ENCODE assay signal across 8 mouse cellular contexts in the genomic region with DNA sequence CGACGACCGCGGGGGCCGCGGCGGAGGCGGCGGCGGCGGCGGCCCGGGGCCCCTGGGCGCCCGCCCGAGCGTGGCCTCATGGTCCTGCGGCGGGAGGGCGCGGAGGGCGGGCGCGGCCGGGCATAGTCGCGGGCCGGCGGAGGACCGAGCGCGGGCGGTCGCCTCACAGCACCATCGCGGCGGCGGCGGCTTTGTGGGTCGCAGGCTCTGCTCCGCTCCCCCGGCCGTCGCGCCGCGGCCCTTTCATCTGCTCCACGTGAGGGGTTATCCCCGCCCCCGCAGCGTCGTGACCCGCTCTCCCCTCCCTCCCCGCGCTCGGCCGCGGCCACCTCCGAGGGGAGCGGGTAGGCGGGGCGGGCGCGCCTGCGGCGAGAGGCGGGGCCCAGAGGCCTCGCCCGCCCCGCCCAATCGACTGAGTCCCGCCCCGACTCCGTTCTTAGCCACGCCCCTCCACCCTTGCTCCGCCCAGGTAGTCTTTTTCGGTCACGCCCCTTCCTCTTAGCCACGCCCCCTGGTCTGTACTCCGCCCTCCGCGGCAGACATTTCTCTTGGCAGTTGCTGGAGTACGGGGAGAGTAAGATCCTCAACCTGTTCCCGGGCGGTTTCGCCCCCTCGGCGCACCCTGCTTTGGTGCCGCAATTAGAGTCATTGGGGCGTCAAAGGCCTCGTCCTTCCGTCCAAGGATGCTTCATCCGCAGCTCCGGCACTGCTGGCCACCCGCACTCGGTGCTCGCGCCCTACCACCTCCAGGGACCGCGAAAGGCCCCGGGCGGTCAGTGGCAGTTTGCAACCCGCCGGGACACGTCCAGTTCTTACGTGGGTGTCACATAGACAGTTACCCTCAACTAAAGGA. TPM values are rescaled to one million over a fixed set of nuclear protein-coding genes. Genes with fewer than 3 reads are reported as not detected.
DNase-seq lines count a peak whose midpoint lies in the region; ATAC-seq lines count a peak whose summit lies in the region.

A gene (minus strand): TSS at position 249 of the 853 bp plus-strand sequence.

- no peaks in the 10 kb centered on the region for H3K9me3 ChIP-seq in hindbrain, embryonic 16.5 days (ENCODE audit: control insufficient read depth, low read length)

- under 1% methylated on average over 43 of the region's 106 CpGs for WGBS in hindbrain, embryonic 16.5 days
- WGBS in macrophage (ENCODE audit: missing documents): 1% methylated on average over 80 of the region's 106 CpGs

- no peaks in the 10 kb centered on the region for H3K36me3 ChIP-seq in hindbrain, embryonic 16.5 days (ENCODE audit: control insufficient read depth, insufficient read depth, low read length)
- no peaks in the 10 kb centered on the region for H3K36me3 ChIP-seq in macrophage (ENCODE audit: inconsistent target)

- no peaks in the 10 kb centered on the region for H3K27me3 ChIP-seq in hindbrain, embryonic 16.5 days (replicated peaks; ENCODE audit: control insufficient read depth, insufficient read depth, low read length)

- H3K4me3 ChIP-seq in hindbrain, embryonic 16.5 days (ENCODE audit: low read length): peak within 1 kb of the TSS; percentile 91
- peak within 1 kb of the TSS; percentile 25 for H3K4me3 ChIP-seq in macrophage (ENCODE audit: inconsistent target)

- ATAC-seq in hindbrain, embryonic 16.5 days: peak; percentile 93

- H3K4me2 ChIP-seq in hindbrain, embryonic 16.5 days (ENCODE audit: low read length): peak within 1 kb of the TSS; percentile 94

- H3K79me2 ChIP-seq in macrophage (ENCODE audit: inconsistent target): peaks cover 4% of the 10 kb centered on the region; the same call in 1 of the 2 replicates

- H3K27ac ChIP-seq in hindbrain, embryonic 16.5 days (ENCODE audit: low read depth, low read length): peak within 1 kb of the TSS; percentile 77
- peak within 1 kb of the TSS; percentile 53 for H3K27ac ChIP-seq in macrophage

- DNase-seq in R1 (ENCODE audit: low read depth, low spot score): peak; percentile 91
- peak; percentile 91 to 97 for DNase-seq in cerebellum, postnatal 25 days
- peak; percentile 92 to 94 for DNase-seq in frontal cortex, postnatal 36 days (ENCODE audit: low spot score in 2 of 2)
- peak; percentile 91 to 97 for DNase-seq in left cerebral cortex, adult 18-20 months (ENCODE audit: low spot score in 2 of 2)
- DNase-seq in right cerebral cortex, adult 18-20 months: peak; percentile 91
- peak; percentile 92 for DNase-seq in urinary bladder, postnatal 10 days (ENCODE audit: low spot score)

- peaks cover 16% of the 10 kb centered on the region for H3K4me1 ChIP-seq in hindbrain, embryonic 16.5 days (ENCODE audit: control insufficient read depth, insufficient read depth, low read depth, low read length)

- peak within 1 kb of the TSS; percentile 83 for H3K9ac ChIP-seq in hindbrain, embryonic 16.5 days (ENCODE audit: low read depth, low read length)

RNA-seq across cellular contexts. Expression of the gene that starts here (rescaled TPM):
- 7.4 and 8.1 TPM in 2 replicates for polyA plus RNA-seq in hindbrain, embryonic 16.5 days (2015; fragmentation: Nextera tagmentation; extraction: Ambion mirVana)
- total RNA-seq in left cerebral cortex, adult 18-20 months (2021): 10 to 100 TPM; 16.7 to 17.5 TPM
- 1 to 10 TPM; 1.6 to 7.7 (median 4.2) TPM for total RNA-seq in macrophage (2018; cell fraction: chromatin; rRNA removed)
- total RNA-seq in macrophage (2018; cell fraction: cytosol; rRNA removed): 1 to 10 TPM; 1.1 to 5.6 (median 3.0) TPM
- total RNA-seq in macrophage (2018; cell fraction: nucleus; rRNA removed): 10 to 100 TPM in 1 of 26 experiments, 1 to 10 TPM in 25; 1.6 to 10.1 (median 4.9) TPM
- 1.6 to 2.9 TPM (median 2.1 TPM) in 3 replicates for polyA plus RNA-seq in macrophage (2018)

Comparison
In these comparisons a context has a peak if more than half of its experiments do, and no peak if none do; other contexts are left out.
1. Peak in every context shown above with its lines: DNase-seq, ATAC-seq, H3K4me3 ChIP-seq and H3K27ac ChIP-seq.